Comparison of ENCODE assay signal across 8 mouse cellular contexts in the genomic region with DNA sequence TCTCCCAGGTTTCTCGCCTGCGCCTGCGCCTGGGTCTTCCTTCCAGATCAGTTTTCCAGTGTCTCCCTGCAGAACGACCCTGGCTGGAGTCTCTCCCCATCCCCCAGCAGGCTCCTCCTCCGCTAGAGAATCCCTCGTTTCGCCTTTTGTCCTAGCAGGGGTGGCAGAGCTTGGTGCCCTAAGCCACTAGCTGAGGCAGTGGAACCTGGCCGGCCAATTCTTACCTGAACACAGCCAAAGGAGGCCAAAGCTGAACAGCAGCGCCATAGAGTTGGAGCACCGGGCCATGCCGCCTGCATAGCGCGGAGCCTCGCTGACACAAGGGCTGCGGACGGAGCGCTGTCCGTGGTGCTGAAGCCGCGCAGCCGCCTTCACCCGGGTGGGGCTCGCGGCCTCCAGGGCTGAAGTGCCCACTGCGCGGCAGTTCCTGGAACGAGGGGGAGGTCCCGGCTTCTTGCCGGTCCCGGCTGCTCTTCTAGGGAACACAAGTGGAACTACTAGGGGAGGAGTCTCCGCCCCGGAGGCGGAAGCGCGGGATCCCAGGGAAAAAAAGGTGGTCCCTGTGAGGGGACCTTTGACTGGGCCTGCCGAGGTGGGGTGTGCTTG. TPM values are rescaled to one million over a fixed set of nuclear protein-coding genes. Genes with fewer than 3 reads are reported as not detected.
DNase-seq lines count a peak whose midpoint lies in the region.

A gene (minus strand): TSS at position 514 of the 606 bp plus-strand sequence.

- intact Hi-C loops in gastrocnemius, postnatal 36 days (cut with DNase I) = no loop called here
- intact Hi-C loops in left cerebral cortex, postnatal 36 days (cut with DNase I) = no loop called here

- peak; percentile 90 for DNase-seq in adrenal gland, postnatal 14 days
- peak; percentile 85 for DNase-seq in embryo, embryonic 10.5 days (ENCODE audit: low spot score)
- peak; percentile 44 to 60 for DNase-seq in gastrocnemius, postnatal 36 days
- peak; percentile 84 for DNase-seq in induced T-regulatory cell, adult 2 months (ENCODE audit: low read depth)
- peak; percentile 50 to 59 for DNase-seq in left cerebral cortex, postnatal 36 days (ENCODE audit: low spot score in 2 of 2)
- peak; percentile 90 for DNase-seq in mesoderm, embryonic 11.5 days (ENCODE audit: low read depth, low spot score)
- peak; percentile 64 for DNase-seq in right cerebral cortex, postnatal 14 days
- DNase-seq in yolk sac, embryonic 10.5 days (ENCODE audit: low spot score) = peak; percentile 72

RNA-seq across cellular contexts. Expression of the gene that starts here (rescaled TPM):
- total RNA-seq in adrenal gland, postnatal 14 days (2021) = 3.6 and 4.1 TPM in 2 replicates
- under 1 TPM; 0.08 to 0.10 TPM for total RNA-seq in gastrocnemius, postnatal 36 days (2021)
- 10 to 100 TPM; 27.5 to 29.1 TPM for total RNA-seq in left cerebral cortex, postnatal 36 days (2021)

Comparison
In these comparisons a context has a peak if more than half of its experiments do, and no peak if none do; other contexts are left out.
1. Peak in every context shown above with its lines: DNase-seq.
2. Peak in DNase-seq in gastrocnemius, postnatal 36 days; RNA of the gene not detected or under 1 TPM.